Mouse (Mus musculus): ENCODE measurements around the gene Vdac1.
"Not testable (repeated sequence)": the region's sequence is repeated elsewhere in the genome, so short reads cannot be mapped to it uniquely, and the experiment has no call there.

GRCm38 (mm10) chr11:52357091-52357490 lies 3.6 kb upstream of the Vdac1 start:
- TF ChIP-seq CTCF (IDR thresholded peaks at IDR 0.05; ENCODE audit: low read depth, low read length); POLR2A (IDR thresholded peaks at IDR 0.05; ENCODE audit: borderline replicate concordance, low read depth, low read length): not testable (repeated sequence)

All from bone marrow macrophage, adult 2 months (primary cell).